In genomic region chr19:60144336-60144989, GRCm38 (mm10) we compare ENCODE assay signal across 8 mouse cellular contexts.
DNase-seq lines count a peak whose midpoint lies in the region; ATAC-seq and TF ChIP-seq lines count a peak whose summit lies in the region.

No protein-coding gene starts in this region.

- peak; percentile 56 for DNase-seq in Patski (ENCODE audit: low read depth, low spot score)
- peak; percentile 89 to 91 for DNase-seq in cerebellum, postnatal 10 days
- peak; percentile 27 to 78 for DNase-seq in frontal cortex, postnatal 10 days (ENCODE audit: low spot score in 2 of 2)
- DNase-seq in hindbrain, embryonic 11.5 days (ENCODE audit: low spot score) = peak; percentile 93
- peak; percentile 64 for DNase-seq in layer of hippocampus, adult 9-11 months
- DNase-seq in ovary, postnatal 14 days (ENCODE audit: low spot score) = peak; percentile 85
- peak; percentile 38 to 78 for DNase-seq in thymus, postnatal 10 days (ENCODE audit: low spot score in 2 of 2)

- POLR2A ChIA-PET in Patski (lab: Charles Lee) = interaction anchor here (0.6 to 1.0 kb wide), 2 partner anchors 88 to 686 kb away, joined by 3 read pairs; partner anchors contain the start of gene Emx2

- H3K36me3 ChIP-seq in hindbrain, embryonic 11.5 days (ENCODE audit: control insufficient read depth, insufficient read depth, low read length) = no peaks in the 10 kb centered on the region
- H3K36me3 ChIP-seq in lung, embryonic 16.5 days (ENCODE audit: control insufficient read depth, insufficient read depth, low read length) = no peaks in the 10 kb centered on the region

- peak overlapping the region; percentile 13; the same call in 1 of the 2 replicates for H3K4me2 ChIP-seq in hindbrain, embryonic 11.5 days (replicated peaks; ENCODE audit: low read depth, low read length)
- peak overlapping the region; percentile 27 for H3K4me2 ChIP-seq in lung, embryonic 16.5 days (ENCODE audit: low read depth, low read length)

- no peak overlapping the region for H3K27ac ChIP-seq in hindbrain, embryonic 11.5 days (ENCODE audit: low read depth, low read length)
- H3K27ac ChIP-seq in lung, embryonic 16.5 days (ENCODE audit: low read length) = no peak overlapping the region

- CTCF ChIA-PET in Patski (lab: Charles Lee) = interaction anchor here (0.7 to 2.4 kb wide), 15 partner anchors 9 to 739 kb away, joined by 3 to 7 read pairs (median 3); partner anchors contain the start of gene Emx2

- no peaks in the 10 kb centered on the region for H3K9me3 ChIP-seq in hindbrain, embryonic 11.5 days (ENCODE audit: control insufficient read depth, low read length)
- no peaks in the 10 kb centered on the region for H3K9me3 ChIP-seq in lung, embryonic 16.5 days (ENCODE audit: control insufficient read depth, low read length)

- no peak overlapping the region for H3K9ac ChIP-seq in hindbrain, embryonic 11.5 days (ENCODE audit: low read depth, low read length)
- H3K9ac ChIP-seq in lung, embryonic 16.5 days (ENCODE audit: low read length) = no peak overlapping the region

- in situ Hi-C loops in Patski (cut with MboI; ENCODE audit: low pct_unique_long_range_greater_than_20kb) = loop anchor here (5.0 kb wide), 1 partner anchor 682 kb away; no protein-coding TSS in a partner anchor

- TF ChIP-seq CTCF in Patski (IDR thresholded peaks at IDR 0.05) = peak; percentile 97

- peak; percentile 66 for ATAC-seq in Patski
- peak; percentile 68; the same call in 1 of the 2 replicates for ATAC-seq in hindbrain, embryonic 11.5 days (ENCODE audit: low FRiP score)
- ATAC-seq in lung, embryonic 16.5 days (ENCODE audit: low read depth) = peak; percentile 77; the same call in 1 of the 2 replicates

- H3K4me3 ChIP-seq in hindbrain, embryonic 11.5 days (ENCODE audit: low read depth, low read length) = no peak overlapping the region
- no peak overlapping the region for H3K4me3 ChIP-seq in lung, embryonic 16.5 days (ENCODE audit: low read length)

- 13% methylated on average over 20 of the region's 20 CpGs for WGBS in hindbrain, embryonic 11.5 days
- 5% methylated on average over 20 of the region's 20 CpGs for WGBS in lung, embryonic 16.5 days

- no peaks in the 10 kb centered on the region for H3K4me1 ChIP-seq in hindbrain, embryonic 11.5 days (replicated peaks; ENCODE audit: control insufficient read depth, insufficient read depth, low read length)
- H3K4me1 ChIP-seq in lung, embryonic 16.5 days (replicated peaks; ENCODE audit: control insufficient read depth, insufficient read depth, low read length) = no peaks in the 10 kb centered on the region

- no peaks in the 10 kb centered on the region for H3K27me3 ChIP-seq in Patski
- H3K27me3 ChIP-seq in hindbrain, embryonic 11.5 days (ENCODE audit: control insufficient read depth, insufficient read depth, low read length) = peaks cover 15% of the 10 kb centered on the region
- H3K27me3 ChIP-seq in lung, embryonic 16.5 days (ENCODE audit: control insufficient read depth, insufficient read depth, low read depth, low read length) = peaks cover 27% of the 10 kb centered on the region
